Mouse (Mus musculus) kidney, adult 18-20 months (tissue): ENCODE measurements around the gene Kcnh5.

Experiments used
- DNase-seq: peaks from one replicate; pipeline ENCODE4 v3.0.0; 2021

Kcnh5 gene

GRCm38 (mm10) chr12:75176691-75177645 lies at the start of gene Kcnh5:
Gene Kcnh5, minus strand, starts transcription at chr12:75177332.
- DNase-seq = no peak

- DNase-seq = no peak
Measured at GRCm38 (mm10) chr12:75223966-75224365, 46.8 kb upstream of the Kcnh5 start.

- no peak for DNase-seq
Measured at GRCm38 (mm10) chr12:75189413-75189812, 12.3 kb upstream of the Kcnh5 start.

- DNase-seq = no peak
Measured at GRCm38 (mm10) chr12:75182646-75183045, 5.5 kb upstream of the Kcnh5 start.

GRCm38 (mm10) chr12:75179491-75179890 lies 2.4 kb upstream of the Kcnh5 start:
- DNase-seq = no peak

- no peak for DNase-seq
Measured at GRCm38 (mm10) chr12:75177646-75178030, 506 bp upstream of the Kcnh5 start.

GRCm38 (mm10) chr12:75175931-75176565 lies 1.1 kb downstream of the Kcnh5 start:
- DNase-seq = no peak

GRCm38 (mm10) chr12:75170970-75171369 lies 6.2 kb downstream of the Kcnh5 start:
- DNase-seq = no peak

- no peak for DNase-seq
Measured at GRCm38 (mm10) chr12:75153076-75153568, 24.0 kb downstream of the Kcnh5 start.

- DNase-seq = no peak
Measured at GRCm38 (mm10) chr12:75139792-75140191, 37.3 kb downstream of the Kcnh5 start.

- no peak for DNase-seq
Measured at GRCm38 (mm10) chr12:75091921-75092320, 85.2 kb downstream of the Kcnh5 start.

- DNase-seq = no peak
Measured at GRCm38 (mm10) chr12:75090957-75091356, 86.2 kb downstream of the Kcnh5 start.

- no peak for DNase-seq
Measured at GRCm38 (mm10) chr12:75077175-75077574, 100.0 kb downstream of the Kcnh5 start.

GRCm38 (mm10) chr12:75071043-75071442 lies 106.1 kb downstream of the Kcnh5 start:
- DNase-seq = no peak

GRCm38 (mm10) chr12:75062571-75062970 lies 114.6 kb downstream of the Kcnh5 start:
- no peak for DNase-seq

- DNase-seq = no peak
Measured at GRCm38 (mm10) chr12:75061731-75062130, 115.4 kb downstream of the Kcnh5 start.

GRCm38 (mm10) chr12:75053731-75054130 lies 123.4 kb downstream of the Kcnh5 start:
- DNase-seq = no peak

GRCm38 (mm10) chr12:75036694-75037093 lies 140.4 kb downstream of the Kcnh5 start:
- no peak for DNase-seq

GRCm38 (mm10) chr12:75031970-75032864 lies 144.9 kb downstream of the Kcnh5 start:
- DNase-seq = no peak

GRCm38 (mm10) chr12:74971187-74971586 lies 205.9 kb downstream of the Kcnh5 start:
- DNase-seq = no peak

- DNase-seq = no peak
Measured at GRCm38 (mm10) chr12:74969420-74969819, 207.7 kb downstream of the Kcnh5 start.

GRCm38 (mm10) chr12:74966266-74966665 lies 210.9 kb downstream of the Kcnh5 start:
- no peak for DNase-seq

- DNase-seq = no peak
Measured at GRCm38 (mm10) chr12:74952661-74953060, 224.5 kb downstream of the Kcnh5 start.
